Mouse (Mus musculus) activated CD4-positive, CD25-positive, alpha-beta regulatory T cell, adult 4 months (primary cell): ENCODE data around the gene Rundc3a. TPM values are rescaled to one million over a fixed set of nuclear protein-coding genes. Genes with fewer than 3 reads are reported as not detected.

Experiments used
- polyA plus RNA-seq, 2 experiments: library from polyadenylated mRNA; unstranded; fragments of 100-300 nt; shearing (Covaris generic); gene quantifications; one replicate each; pipeline ENCODE4 v1.2.1; 2017

Rundc3a gene
- polyA plus RNA-seq, 2 experiments from 2014 or later = 2.4 TPM

Other genes starting within 250 kb of the Rundc3a start
- not detected for gene Nags, start 247.9 kb upstream of the Rundc3a start, polyA plus RNA-seq
- 10 to 100 TPM; 13.5 to 15.4 TPM for gene Tmem101, start 237.0 kb upstream of the Rundc3a start, polyA plus RNA-seq
- gene Lsm12, start 208.1 kb upstream of the Rundc3a start, polyA plus RNA-seq = 10 to 100 TPM; 44.8 to 78.5 TPM
- 10 to 100 TPM; 24.6 to 36.3 TPM for gene G6pc3, start 203.8 kb upstream of the Rundc3a start, polyA plus RNA-seq
- 1 to 10 TPM; 6.0 to 9.3 TPM for gene Hdac5, start 163.2 kb upstream of the Rundc3a start, polyA plus RNA-seq
- 1 to 10 TPM; 2.0 to 3.8 TPM for gene BC030867, start 144.5 kb upstream of the Rundc3a start, polyA plus RNA-seq
- gene Asb16, start 124.7 kb upstream of the Rundc3a start, polyA plus RNA-seq = not detected
- gene Tmub2, start 108.5 kb upstream of the Rundc3a start, polyA plus RNA-seq = 10 to 100 TPM; 54.5 to 58.3 TPM
- 1 to 10 TPM; 7.5 to 8.3 TPM for gene Atxn7l3, start 96.8 kb upstream of the Rundc3a start, polyA plus RNA-seq
- 10 to 100 TPM; 37.4 to 49.6 TPM for gene Ubtf, start 73.7 kb upstream of the Rundc3a start, polyA plus RNA-seq
- gene Slc4a1, start 27.2 kb upstream of the Rundc3a start, polyA plus RNA-seq = 1 to 10 TPM in 1 of 2 experiments, not detected in 1; 2.9 TPM
- 10 to 100 TPM; 50.9 to 65.4 TPM for gene Slc25a39, start 14.5 kb downstream of the Rundc3a start, polyA plus RNA-seq
- 10 to 100 TPM; 23.7 to 30.3 TPM for gene Grn, start 36.9 kb downstream of the Rundc3a start, polyA plus RNA-seq
- not detected for gene Fam171a2, start 54.3 kb downstream of the Rundc3a start, polyA plus RNA-seq
- under 1 TPM in 1 of 2 experiments, not detected in 1; 0.34 TPM for gene Itga2b, start 76.7 kb downstream of the Rundc3a start, polyA plus RNA-seq
- gene Gpatch8, start 163.0 kb downstream of the Rundc3a start, polyA plus RNA-seq = 10 to 100 TPM; 54.2 to 55.9 TPM
- not detected for gene Gm11627, start 186.1 kb downstream of the Rundc3a start, polyA plus RNA-seq
- gene Fzd2, start 211.0 kb downstream of the Rundc3a start, polyA plus RNA-seq = not detected